Mouse (Mus musculus) gastrocnemius, adult 2 months (tissue): ENCODE results near the gene Frmd4a. TPM values are rescaled to one million over a fixed set of nuclear protein-coding genes. Genes with fewer than 3 reads are reported as not detected.

ENCODE experiments used
- DNase-seq: peaks from one replicate; pipeline ENCODE4 v3.0.0; 2022
- H3K27ac ChIP-seq: fragments of 200-600 bp; 2 replicates; pipeline ENCODE4 v1.8.1; 2022; ENCODE audit warnings: mild to moderate bottlenecking
- H3K4me3 ChIP-seq: fragments of 200-600 bp; 2 replicates; pipeline ENCODE4 v1.8.1; 2022; ENCODE audit warnings: mild to moderate bottlenecking, moderate library complexity
- CTCF ChIP-seq: fragments of 200-600 bp; IDR thresholded peaks from 2 replicates; pipeline ENCODE4 v1.8.1; 2022; ENCODE audit warnings: antibody characterized with exemption, mild to moderate bottlenecking, moderate library complexity
- intact Hi-C: fragments of 180-260 bp; cut with DNase I; formaldehyde crosslinking; loops from one replicate; pipeline ENCODE4 v1.15.1; 2025
- total RNA-seq, 2 experiments: library from RNA; stranded (reverse); gene quantifications; 2 replicates each; pipeline ENCODE4 v1.2.3; 2021

Gene Frmd4a
- total RNA-seq, 2 experiments from 2014 or later, result 2.4 to 4.2 TPM

- no peak for TF ChIP-seq CTCF
- DNase-seq, result no peak
- intact Hi-C loops, result no loop called here
- Histone ChIP-seq H3K27ac (no peak overlapping the region), H3K4me3 (no peak overlapping the region)
These were observed 361.3 kb downstream of the Frmd4a start for GRCm38 (mm10) chr2:4378844-4379243.

GRCm38 (mm10) chr2:4380435-4380834 lies 362.9 kb downstream of the Frmd4a start:
- TF ChIP-seq CTCF, result no peak
- Histone ChIP-seq H3K4me3 (no peak overlapping the region), H3K27ac (no peak overlapping the region)
- intact Hi-C loops, result no loop called here
- no peak for DNase-seq

- no peak for TF ChIP-seq CTCF
- intact Hi-C loops, result no loop called here
- Histone ChIP-seq H3K4me3 (no peak overlapping the region), H3K27ac (no peak overlapping the region)
- DNase-seq, result no peak
These were observed 363.4 kb downstream of the Frmd4a start for GRCm38 (mm10) chr2:4380926-4381325.

- Histone ChIP-seq H3K27ac (no peak overlapping the region), H3K4me3 (no peak overlapping the region)
- DNase-seq, result no peak
- intact Hi-C loops, result no loop called here
- no peak for TF ChIP-seq CTCF
These were observed 369.0 kb downstream of the Frmd4a start for GRCm38 (mm10) chr2:4386468-4386867.

GRCm38 (mm10) chr2:4389330-4389729 lies 371.8 kb downstream of the Frmd4a start:
- Histone ChIP-seq H3K27ac (no peak overlapping the region), H3K4me3 (peak overlapping the region; percentile 48)
- DNase-seq, result no peak
- intact Hi-C loops, result no loop called here
- TF ChIP-seq CTCF, result no peak

DNA sequence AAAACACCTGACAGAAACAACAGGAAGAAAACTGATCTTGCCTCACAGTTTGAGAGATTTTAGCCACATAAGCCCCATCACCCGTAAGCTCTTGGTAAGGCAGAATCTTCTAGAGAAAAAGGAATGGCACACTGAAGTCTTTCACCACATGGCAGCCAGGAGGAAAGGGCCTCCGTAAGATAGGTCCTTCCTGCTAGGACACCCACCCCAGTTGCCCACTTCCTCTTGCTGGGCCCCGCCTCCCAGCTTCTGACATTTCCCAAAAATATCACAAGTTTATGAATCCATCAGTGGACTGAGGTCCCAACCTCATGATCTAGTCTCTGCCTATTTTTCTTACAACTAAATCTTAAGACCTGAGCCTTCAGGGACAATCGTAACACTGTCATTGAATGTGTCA lies 373.6 kb downstream of the Frmd4a start:
- intact Hi-C loops, result no loop called here

GRCm38 (mm10) chr2:4391678-4392085 lies 374.2 kb downstream of the Frmd4a start:
- DNase-seq, result peak; percentile 23
- TF ChIP-seq CTCF, result no peak
- intact Hi-C loops, result no loop called here
- H3K4me3 ChIP-seq, result peak overlapping the region; percentile 43
- peak overlapping the region; percentile 54 for H3K27ac ChIP-seq

More for the DNA sequence above, 373.6 kb downstream of the Frmd4a start:
- Histone ChIP-seq H3K27ac (peak overlapping the region; percentile 54), H3K4me3 (no peak overlapping the region)
- no peak for TF ChIP-seq CTCF
- no peak for DNase-seq

DNA sequence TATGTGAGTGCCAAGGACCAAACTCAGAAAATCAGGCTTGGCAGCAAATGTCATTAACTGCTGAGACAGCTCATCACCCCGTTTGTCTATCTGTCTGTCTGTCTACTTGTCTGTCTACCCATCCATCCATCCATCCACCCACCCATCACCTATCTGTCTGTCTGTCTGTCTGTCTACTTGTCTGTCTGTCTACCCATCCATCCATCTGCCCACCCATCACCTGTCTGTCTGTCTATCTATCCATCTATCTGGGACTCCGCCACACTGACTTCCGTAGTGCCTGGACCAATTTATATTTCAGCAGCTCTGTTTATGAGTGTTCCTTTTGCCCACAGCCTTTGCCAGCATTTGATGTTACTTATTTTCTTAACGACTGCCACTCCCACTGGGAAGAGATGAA lies 375.5 kb downstream of the Frmd4a start:
- H3K4me3 ChIP-seq, result no peak overlapping the region
- intact Hi-C loops, result no loop called here
- H3K27ac ChIP-seq, result no peak overlapping the region
- DNase-seq, result no peak
- TF ChIP-seq CTCF, result no peak

DNA sequence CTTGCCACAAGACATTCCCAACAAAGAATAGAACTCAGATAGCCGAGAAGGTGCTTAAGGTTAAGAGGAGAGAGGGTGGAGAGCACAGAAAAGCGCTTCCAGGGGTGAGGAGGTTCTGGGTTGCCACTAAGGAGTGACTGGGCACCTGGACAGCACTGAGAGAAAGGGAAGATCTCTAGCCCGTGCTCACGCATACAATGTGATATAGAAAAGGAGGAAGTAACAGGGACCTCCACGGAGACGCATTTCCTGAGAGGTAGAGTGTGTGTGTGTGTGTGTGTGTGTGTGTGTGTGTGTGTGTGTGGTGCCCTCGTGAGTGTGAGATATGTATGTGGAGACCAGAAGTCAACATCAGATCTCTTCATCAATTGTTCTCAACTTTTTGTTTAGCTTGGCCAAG lies 377.1 kb downstream of the Frmd4a start:
- no peak overlapping the region for H3K4me3 ChIP-seq
- intact Hi-C loops, result no loop called here
- DNase-seq, result no peak
- no peak overlapping the region for H3K27ac ChIP-seq
- TF ChIP-seq CTCF, result no peak

- no peak overlapping the region for H3K4me3 ChIP-seq
- DNase-seq, result no peak
- H3K27ac ChIP-seq, result no peak overlapping the region
- intact Hi-C loops, result no loop called here
- no peak for TF ChIP-seq CTCF
These were observed 382.2 kb downstream of the Frmd4a start for GRCm38 (mm10) chr2:4399721-4400120.

- DNase-seq, result peak; percentile 75
- peak overlapping the region; percentile 79 for H3K27ac ChIP-seq
- TF ChIP-seq CTCF, result no peak
- peak overlapping the region; percentile 80 for H3K4me3 ChIP-seq
- intact Hi-C loops, result no loop called here
These were observed 383.5 kb downstream of the Frmd4a start for GRCm38 (mm10) chr2:4400771-4401596.

DNA sequence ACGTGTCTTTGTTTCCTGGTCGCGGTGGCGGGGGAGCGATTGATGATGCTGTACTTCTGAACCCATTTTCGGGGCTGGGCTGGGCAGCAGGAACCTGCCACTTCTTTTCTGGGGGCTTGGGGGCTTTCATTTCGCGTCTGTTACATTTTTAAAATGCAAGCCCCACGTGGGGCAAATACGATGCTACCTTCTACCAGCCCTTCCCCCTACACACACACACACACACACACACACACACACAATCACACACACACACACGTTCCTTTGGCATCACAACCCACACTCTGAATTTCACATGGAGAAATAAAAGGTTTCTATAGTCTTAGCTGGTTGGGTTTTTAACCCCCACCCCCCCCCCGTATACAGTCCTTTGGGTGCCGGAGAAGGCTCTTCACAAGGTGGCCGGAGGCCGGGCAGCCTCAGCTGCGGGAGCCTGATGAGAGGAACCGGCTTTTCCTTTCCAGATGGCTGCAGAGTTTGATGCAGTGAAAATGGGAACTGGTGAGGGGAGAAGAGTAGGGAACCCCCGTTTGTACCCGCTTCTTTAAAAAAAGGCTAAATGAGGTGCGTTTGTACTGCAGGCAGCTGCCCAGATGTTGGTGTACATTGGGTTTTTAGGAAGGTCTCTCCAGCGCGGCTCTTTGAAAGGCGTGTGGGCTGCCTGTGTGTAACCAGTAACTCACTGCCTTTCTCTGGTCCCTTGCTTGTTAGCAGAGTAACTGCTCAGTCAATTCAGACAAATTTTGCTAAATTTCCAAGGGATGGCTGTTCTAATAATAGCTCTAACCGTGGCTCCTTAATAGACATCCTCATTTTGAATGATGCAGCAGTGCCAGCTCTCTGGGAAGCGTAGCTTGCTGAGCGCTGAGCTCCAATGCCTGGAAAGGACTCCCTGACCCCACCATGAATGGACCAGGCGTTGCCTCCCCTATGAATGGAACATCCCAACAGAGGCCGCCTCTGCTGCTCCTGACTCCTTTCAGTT lies 384.4 kb downstream of the Frmd4a start:
- peak overlapping the region; percentile 79 for H3K27ac ChIP-seq
- peak; percentile 49 for DNase-seq
- peak overlapping the region; percentile 80 for H3K4me3 ChIP-seq
- no peak for TF ChIP-seq CTCF
- intact Hi-C loops, result no loop called here

DNA sequence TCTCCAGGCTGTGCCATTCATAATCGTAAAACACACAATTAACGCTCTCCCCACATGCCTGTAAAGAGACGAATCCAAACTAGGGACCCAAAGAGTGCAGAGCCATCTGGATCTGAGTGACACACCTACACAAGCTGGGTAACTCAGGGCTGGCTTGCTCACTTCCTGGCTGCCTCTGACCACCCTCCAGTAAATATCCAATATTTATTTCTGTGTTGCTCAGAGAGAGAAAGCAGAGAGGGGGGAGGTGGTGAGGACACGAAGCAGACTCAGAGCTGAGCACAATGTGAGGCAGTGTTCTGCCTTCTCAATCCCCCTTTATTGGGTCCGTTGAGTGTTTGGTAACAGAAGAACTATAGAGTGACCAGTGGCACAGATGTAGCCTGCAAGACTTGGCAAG lies 389.5 kb downstream of the Frmd4a start:
- no peak overlapping the region for H3K27ac ChIP-seq
- no peak overlapping the region for H3K4me3 ChIP-seq
- intact Hi-C loops, result no loop called here
- DNase-seq, result no peak
- no peak for TF ChIP-seq CTCF
